Mouse (Mus musculus) hindlimb bud, embryonic 11.5 days (tissue): ENCODE measurements around the gene Hoxc8.

Experiments
- DNase-seq: peaks from one replicate; pipeline ENCODE4 v3.0.0-alpha.2; 2012; ENCODE audit warnings: low read depth, low spot score; ENCODE audit errors: extremely low spot score

Hoxc8 gene

GRCm38 (mm10) chr15:102981379-102982288 is 8.8 kb upstream of the Hoxc8 start:
- peak; percentile 88 for DNase-seq

GRCm38 (mm10) chr15:102983716-102984115 is 6.7 kb upstream of the Hoxc8 start:
- DNase-seq: no peak

- DNase-seq: no peak
These were observed 5.9 kb upstream of the Hoxc8 start for GRCm38 (mm10) chr15:102984521-102984920.

- no peak for DNase-seq
These were observed 5.5 kb upstream of the Hoxc8 start for GRCm38 (mm10) chr15:102984925-102985324.

GRCm38 (mm10) chr15:102987124-102987833 is 3.1 kb upstream of the Hoxc8 start:
- DNase-seq: peak; percentile 99

- no peak for DNase-seq
These were observed 2.3 kb upstream of the Hoxc8 start for GRCm38 (mm10) chr15:102988078-102988477.

DNA sequence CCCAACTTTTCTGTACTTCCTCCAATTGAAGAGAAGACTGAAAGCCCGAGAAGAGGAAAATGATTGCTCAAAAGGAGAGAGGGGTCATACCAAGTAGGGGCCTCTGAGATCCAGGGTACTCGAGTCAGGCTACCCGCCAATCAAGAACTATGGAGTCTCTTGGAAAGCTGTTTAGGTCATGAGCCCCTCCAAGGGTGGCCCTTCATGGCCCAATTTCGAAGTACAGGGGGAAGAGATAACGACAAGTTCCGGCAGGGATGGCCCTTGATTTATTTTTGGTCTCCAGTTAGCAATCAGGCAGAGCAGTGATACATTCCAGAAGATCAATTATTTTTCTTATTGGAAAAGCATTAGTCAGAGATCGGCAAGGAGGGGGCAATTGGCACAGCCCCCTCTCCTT is 1.4 kb downstream of the Hoxc8 start:
- no peak for DNase-seq

DNA sequence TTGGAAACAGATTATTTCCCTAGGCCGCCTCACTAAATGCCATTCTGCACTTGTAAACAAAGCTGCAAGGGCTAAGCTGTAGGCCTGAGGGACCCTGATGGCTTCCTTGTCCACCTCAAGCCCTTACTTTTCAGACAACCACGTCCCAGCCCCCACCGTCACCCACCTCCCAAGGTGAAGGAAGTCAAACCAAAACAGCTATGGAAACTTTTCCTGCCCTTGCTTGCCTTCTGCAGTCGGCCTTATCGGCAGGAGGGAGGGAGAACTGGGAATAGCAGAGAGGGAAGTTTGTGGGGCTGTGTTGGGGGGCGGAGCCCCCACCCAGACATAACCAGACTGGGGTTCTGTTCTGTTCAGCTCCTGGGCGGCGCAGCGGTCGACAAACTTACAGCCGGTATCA is 1.8 kb downstream of the Hoxc8 start:
- DNase-seq: no peak

DNA sequence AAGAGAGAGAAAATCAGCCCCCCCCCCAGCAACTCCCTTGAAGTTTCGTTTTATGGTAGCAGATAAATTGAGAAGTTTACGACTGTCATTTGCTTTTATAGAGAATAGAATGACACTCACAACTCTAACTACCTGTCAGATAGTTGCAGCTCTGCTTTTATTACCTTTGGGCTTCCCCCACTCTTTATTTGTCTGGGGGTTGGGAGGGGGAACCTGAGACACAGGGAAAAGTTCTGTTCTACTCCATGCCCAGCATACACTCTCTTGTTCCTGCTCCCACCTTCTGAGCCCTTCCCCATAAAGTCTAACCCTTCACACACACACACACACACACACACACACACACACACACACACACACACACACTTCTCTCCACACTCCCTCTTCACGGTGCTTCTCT is 2.5 kb downstream of the Hoxc8 start:
- no peak for DNase-seq

DNA sequence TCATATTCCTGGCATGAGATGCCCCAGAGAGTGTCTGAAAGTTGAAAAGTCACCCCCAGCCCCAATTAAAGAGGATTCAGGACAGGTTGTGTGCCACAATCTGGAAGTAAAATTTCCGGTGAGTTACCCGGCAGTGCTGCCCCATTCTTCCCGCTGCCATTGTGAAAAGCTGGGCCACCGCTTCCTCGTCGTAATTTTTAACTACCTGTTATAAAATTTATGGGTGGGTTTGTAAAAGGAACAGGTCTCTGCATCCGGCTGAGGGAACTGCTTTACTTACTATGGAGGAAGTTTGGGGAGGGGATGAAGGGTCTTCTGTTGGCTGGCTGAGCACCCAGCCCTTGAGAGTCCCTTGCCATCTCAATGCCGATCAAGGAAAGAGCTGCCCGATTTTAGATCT is 6.1 kb downstream of the Hoxc8 start:
- no peak for DNase-seq

- no peak for DNase-seq
These were observed 7.0 kb downstream of the Hoxc8 start for GRCm38 (mm10) chr15:102997431-102997830.

DNA sequence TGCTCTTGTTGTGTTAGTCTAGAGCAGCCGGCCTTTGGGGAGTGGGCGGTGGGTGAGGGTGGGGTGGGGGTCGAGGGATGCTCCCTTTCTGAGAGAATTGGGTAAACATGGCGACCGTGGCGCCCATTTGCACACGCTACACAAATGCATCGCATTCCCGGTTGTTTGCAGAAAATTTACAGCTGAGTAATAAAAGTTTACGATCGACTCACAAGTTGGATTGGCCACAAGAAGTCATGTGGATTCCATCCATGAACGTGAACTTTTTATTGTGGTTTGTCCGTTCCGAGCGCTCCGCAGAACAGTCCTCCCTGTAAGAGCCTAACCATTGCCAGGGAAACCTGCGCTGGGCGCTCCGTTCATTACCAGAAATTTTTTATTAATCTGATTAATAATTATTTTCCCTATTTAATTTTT is 7.5 kb downstream of the Hoxc8 start, which contains the start of gene Hoxc6:
Gene Hoxc6, plus strand, starts transcription at position 319 of the 417 bp plus-strand sequence.
- DNase-seq: no peak

GRCm38 (mm10) chr15:102998608-102999182 is 8.3 kb downstream of the Hoxc8 start:
- no peak for DNase-seq

GRCm38 (mm10) chr15:102999183-102999831 is 8.9 kb downstream of the Hoxc8 start:
- no peak for DNase-seq

- DNase-seq: no peak
These were observed 9.5 kb downstream of the Hoxc8 start for GRCm38 (mm10) chr15:102999955-103000354.

DNA sequence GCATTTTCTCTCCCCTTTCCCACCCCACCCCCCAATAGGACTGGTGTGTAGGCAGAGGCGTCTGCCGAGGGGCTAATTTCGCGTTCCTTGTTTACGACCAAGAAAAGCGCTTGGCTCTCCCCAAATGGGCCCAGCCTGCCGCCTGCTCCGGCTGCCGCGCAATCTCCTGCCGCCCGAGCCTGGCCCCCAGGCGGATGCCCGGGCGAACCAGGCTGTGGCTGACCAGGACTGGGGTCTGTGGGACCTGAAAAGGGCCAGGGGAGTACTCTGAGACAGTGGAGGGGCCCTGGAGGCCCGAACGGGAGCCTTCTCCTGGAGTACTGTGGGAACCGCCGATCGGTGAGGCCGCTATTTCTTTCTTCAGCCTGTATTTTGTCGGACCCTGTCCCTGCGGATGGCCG is 10.1 kb downstream of the Hoxc8 start:
- no peak for DNase-seq

DNA sequence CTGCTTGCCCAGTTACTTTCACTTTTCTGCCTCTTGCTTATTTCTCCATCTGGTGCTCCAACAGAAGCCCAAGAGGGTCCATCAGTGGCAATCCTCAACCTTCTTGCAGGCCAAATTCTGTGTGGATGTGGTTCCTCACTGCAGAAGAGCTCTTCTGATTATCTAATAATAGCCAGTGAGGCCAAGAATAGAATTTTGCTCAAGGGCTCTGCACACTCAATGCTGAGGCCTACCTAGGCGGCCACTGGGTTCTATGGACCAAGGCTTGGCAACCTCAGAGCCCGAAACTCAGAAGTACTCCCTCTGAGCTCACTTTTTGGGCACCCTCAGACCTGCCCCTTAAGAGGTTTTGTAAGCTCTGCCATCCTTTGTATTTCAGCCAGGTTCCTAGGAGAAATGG is 11.0 kb downstream of the Hoxc8 start:
- no peak for DNase-seq

DNA sequence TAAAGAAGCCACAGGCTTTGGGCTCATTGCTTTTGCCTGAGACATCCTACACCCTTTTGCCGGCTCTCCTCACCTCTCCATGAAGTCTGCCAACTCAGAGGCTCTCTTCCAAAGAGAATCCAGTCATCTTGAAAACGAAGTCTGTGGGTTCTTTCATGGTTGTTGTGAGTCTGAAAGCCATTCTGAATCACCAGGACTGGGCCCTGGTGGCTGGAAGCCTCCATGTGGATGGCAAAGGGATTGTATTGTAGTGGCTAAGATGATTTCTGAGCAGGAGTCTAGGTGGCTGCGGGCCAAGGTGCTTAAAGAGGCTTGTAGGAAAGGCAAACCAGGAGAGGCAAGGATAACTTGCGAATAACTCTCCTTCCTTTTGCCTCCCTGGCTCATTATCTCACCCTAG is 11.7 kb downstream of the Hoxc8 start:
- DNase-seq: no peak

DNA sequence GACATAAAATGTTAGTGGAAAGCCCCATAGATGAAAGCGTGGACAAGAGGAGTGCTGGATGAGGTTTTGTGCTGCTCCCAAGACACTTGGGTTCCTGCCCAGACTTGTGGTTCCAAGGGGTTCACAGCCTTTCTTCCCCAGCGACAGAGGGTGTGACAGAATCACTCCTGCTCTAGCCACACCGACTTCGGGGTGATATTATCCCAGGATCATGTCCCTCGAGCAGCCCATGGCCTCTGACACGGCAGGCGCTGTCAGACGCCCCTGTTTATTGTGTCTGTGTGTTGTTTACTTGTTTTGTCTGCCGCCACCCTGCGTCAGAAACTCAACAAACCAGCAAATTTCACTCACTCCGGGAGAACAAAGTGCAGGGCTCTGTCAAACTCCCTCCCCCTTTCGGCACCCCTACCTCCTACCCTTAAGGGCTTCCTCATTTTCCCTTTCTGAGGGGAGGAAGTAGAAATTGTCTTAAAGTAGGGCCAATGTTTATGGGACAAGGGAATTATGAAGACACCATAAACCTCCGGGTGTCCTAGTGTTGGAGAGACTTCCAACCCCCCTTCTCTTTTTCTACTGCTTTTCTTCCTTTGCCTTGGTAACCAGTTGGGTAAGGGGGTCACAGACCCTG is 12.5 kb downstream of the Hoxc8 start:
- DNase-seq: no peak

DNA sequence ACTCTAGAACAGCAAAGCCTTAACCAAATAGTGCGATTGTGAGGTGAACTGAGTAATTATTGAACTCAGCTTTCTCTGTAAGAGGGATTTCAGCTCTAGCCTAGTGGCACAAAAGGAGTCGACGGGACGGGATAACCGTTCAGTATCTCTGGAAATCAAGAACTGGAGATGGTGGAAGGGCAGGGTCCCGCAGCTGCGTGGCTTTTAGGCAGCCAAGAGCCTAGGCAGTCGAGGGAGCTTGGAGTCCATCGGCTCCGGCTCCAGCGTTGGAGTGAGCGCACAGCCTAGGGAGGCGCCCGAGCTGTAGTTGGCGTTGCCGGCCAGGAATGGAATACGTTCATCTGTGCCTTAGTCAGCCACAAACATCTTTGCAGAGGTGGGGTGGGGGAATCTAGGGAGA is 14.9 kb downstream of the Hoxc8 start:
- no peak for DNase-seq

GRCm38 (mm10) chr15:103005797-103006196 is 15.4 kb downstream of the Hoxc8 start:
- no peak for DNase-seq
